ENCODE assay signal across 8 mouse cellular contexts in genomic region chr10:80270734-80271181, GRCm38 (mm10). TPM values are rescaled to one million over a fixed set of nuclear protein-coding genes. Genes with fewer than 3 reads are reported as not detected.
DNase-seq lines count a peak whose midpoint lies in the region; ATAC-seq and TF ChIP-seq lines count a peak whose summit lies in the region.

No protein-coding gene starts in this region.

- H3K4me1 ChIP-seq in heart, postnatal 0 days (ENCODE audit: control insufficient read depth, insufficient read depth): peaks cover 44% of the 10 kb centered on the region
- H3K4me1 ChIP-seq in kidney, adult 2 months (ENCODE audit: control insufficient read depth, insufficient read depth, low read length): peaks cover 21% of the 10 kb centered on the region
- H3K4me1 ChIP-seq in midbrain, embryonic 14.5 days (ENCODE audit: control insufficient read depth, insufficient read depth, low read length): peaks cover 21% of the 10 kb centered on the region

- DNase-seq in heart, postnatal 0 days (ENCODE audit: low spot score): no peak
- DNase-seq in heart, postnatal 36 days: no peak
- DNase-seq in cerebellum, postnatal 36 days: peak; percentile 53 to 54
- DNase-seq in kidney, adult 2 months: peak; percentile 82
- DNase-seq in midbrain, embryonic 14.5 days: no peak
- no peak for DNase-seq in adipocyte (ENCODE audit: low spot score)
- DNase-seq in layer of hippocampus, postnatal 14 days (ENCODE audit: low spot score in 2 of 2): no peak
- no peak for DNase-seq in frontal cortex, postnatal 14 days (ENCODE audit: low spot score in 2 of 2)

- H3K9me3 ChIP-seq in heart, postnatal 0 days (replicated peaks; ENCODE audit: control insufficient read depth, low read length): no peaks in the 10 kb centered on the region
- no peaks in the 10 kb centered on the region for H3K9me3 ChIP-seq in midbrain, embryonic 14.5 days (ENCODE audit: control insufficient read depth, low read length)

- 0 out of 2 replicates have a peak overlapping the region, but pooled peaks have one; percentile 22 for H3K27ac ChIP-seq in heart, postnatal 0 days (ENCODE audit: low read depth)
- peak overlapping the region; percentile 25; the same call in 1 of the 2 replicates for H3K27ac ChIP-seq in kidney, adult 2 months (ENCODE audit: insufficient read depth, low read depth, low read length)
- H3K27ac ChIP-seq in midbrain, embryonic 14.5 days (replicated peaks; ENCODE audit: low read depth, low read length): no peak overlapping the region

- no peak; the same call in 1 of the 2 replicates for ATAC-seq in heart, postnatal 0 days (ENCODE audit: insufficient read depth, low read depth)
- ATAC-seq in midbrain, embryonic 14.5 days (ENCODE audit: low FRiP score, low TSS enrichment): no peak

- H3K27me3 ChIP-seq in heart, postnatal 0 days (ENCODE audit: control insufficient read depth, insufficient read depth, low read length): no peaks in the 10 kb centered on the region
- H3K27me3 ChIP-seq in kidney, adult 2 months (replicated peaks; ENCODE audit: control insufficient read depth, insufficient read depth, low read length): no peaks in the 10 kb centered on the region
- no peaks in the 10 kb centered on the region for H3K27me3 ChIP-seq in midbrain, embryonic 14.5 days (ENCODE audit: control insufficient read depth, insufficient read depth, low read length)

- no peak for TF ChIP-seq EP300 in heart, postnatal 0 days (IDR thresholded peaks at IDR 0.05; ENCODE audit: low read depth)

- TF ChIP-seq CTCF in heart, postnatal 0 days (IDR thresholded peaks at IDR 0.05; ENCODE audit: low read depth): no peak
- TF ChIP-seq CTCF in kidney, adult 2 months (conservative IDR thresholded peaks at IDR 0.05; ENCODE audit: insufficient read depth, insufficient read length, low read depth, low read length): no peak

- TF ChIP-seq POLR2A in kidney, adult 2 months (IDR thresholded peaks at IDR 0.05; ENCODE audit: low read depth, low read length): no peak

- WGBS in heart, postnatal 0 days: 34% methylated on average over 6 of the region's 6 CpGs
- WGBS in kidney, adult 2 months: 33% methylated on average over 6 of the region's 6 CpGs
- WGBS in midbrain, embryonic 14.5 days: 77% methylated on average over 6 of the region's 6 CpGs

- H3K4me3 ChIP-seq in heart, postnatal 0 days (ENCODE audit: low read depth, low read length): no peak overlapping the region
- H3K4me3 ChIP-seq in kidney, adult 2 months (ENCODE audit: insufficient read depth, low read depth, low read length): no peak overlapping the region
- H3K4me3 ChIP-seq in midbrain, embryonic 14.5 days (replicated peaks; ENCODE audit: low read depth, low read length): no peak overlapping the region

- H3K9ac ChIP-seq in heart, postnatal 0 days (replicated peaks; ENCODE audit: low read depth, low read length): no peak overlapping the region; the same call in 1 of the 2 replicates
- H3K9ac ChIP-seq in midbrain, embryonic 14.5 days (replicated peaks; ENCODE audit: low read length): peak overlapping the region; percentile 14; the same call in 1 of the 2 replicates

- no peak overlapping the region; the same call in 1 of the 2 replicates for H3K4me2 ChIP-seq in heart, postnatal 0 days (ENCODE audit: low read depth, low read length)
- no peak overlapping the region for H3K4me2 ChIP-seq in midbrain, embryonic 14.5 days (ENCODE audit: low read length)

- intact Hi-C loops in heart, postnatal 36 days (cut with DNase I): no loop called here

- H3K36me3 ChIP-seq in heart, postnatal 0 days (replicated peaks; ENCODE audit: control insufficient read depth, insufficient read depth, low read length): peaks cover 24% of the 10 kb centered on the region
- H3K36me3 ChIP-seq in kidney, adult 2 months (ENCODE audit: control insufficient read depth, insufficient read depth, low read length): 0 out of 2 replicates have a peak, but pooled peaks cover 1% of the 10 kb centered on the region
- H3K36me3 ChIP-seq in midbrain, embryonic 14.5 days (ENCODE audit: control insufficient read depth, insufficient read depth, low read length): peaks cover 36% of the 10 kb centered on the region

RNA-seq across cellular contexts. Expression of gene Dazap1, which starts 9.5 kb away (rescaled TPM):
- total RNA-seq in heart, postnatal 0 days (2014; rRNA removed; ENCODE audit: low replicate concordance): 88.9 and 96.2 TPM in 2 replicates
- 24.8 and 30.3 TPM in 2 replicates for polyA plus RNA-seq in heart, postnatal 0 days (2015; fragmentation: Nextera tagmentation; extraction: Ambion mirVana)
- total RNA-seq in heart, postnatal 36 days (2021): 10 to 100 TPM; 57.7 to 58.5 TPM
- polyA plus RNA-seq in kidney, adult 2 months (2012; rRNA removed): 45.6 and 49.1 TPM in 2 replicates
- polyA plus RNA-seq in midbrain, embryonic 14.5 days (2014; fragmentation: Nextera tagmentation; extraction: Ambion mirVana): 42.5 and 49.3 TPM in 2 replicates
- total RNA-seq in layer of hippocampus, postnatal 14 days (2021): 10 to 100 TPM; 83.0 to 93.6 TPM

RNA-seq across cellular contexts. Expression of gene Gamt, which starts 9.9 kb away (rescaled TPM):
- total RNA-seq in heart, postnatal 0 days (2014; rRNA removed; ENCODE audit: low replicate concordance): 27.2 and 27.7 TPM in 2 replicates
- 22.8 and 25.7 TPM in 2 replicates for polyA plus RNA-seq in heart, postnatal 0 days (2015; fragmentation: Nextera tagmentation; extraction: Ambion mirVana)
- 10 to 100 TPM in 1 of 2 experiments, 1 to 10 TPM in 1; 8.9 to 12.0 TPM for total RNA-seq in heart, postnatal 36 days (2021)
- polyA plus RNA-seq in kidney, adult 2 months (2012; rRNA removed): 66.7 and 68.4 TPM in 2 replicates
- 15.1 and 16.7 TPM in 2 replicates for polyA plus RNA-seq in midbrain, embryonic 14.5 days (2014; fragmentation: Nextera tagmentation; extraction: Ambion mirVana)
- total RNA-seq in layer of hippocampus, postnatal 14 days (2021): 10 to 100 TPM; 39.9 to 43.7 TPM

RNA-seq across cellular contexts. Expression of gene Rps15, which starts 21.5 kb away (rescaled TPM):
- 1,030 and 1,317 TPM in 2 replicates for total RNA-seq in heart, postnatal 0 days (2014; rRNA removed; ENCODE audit: low replicate concordance)
- polyA plus RNA-seq in heart, postnatal 0 days (2015; fragmentation: Nextera tagmentation; extraction: Ambion mirVana): 499 and 510 TPM in 2 replicates
- 100 to 1,000 TPM; 748 to 777 TPM for total RNA-seq in heart, postnatal 36 days (2021)
- 1,371 and 1,777 TPM in 2 replicates for polyA plus RNA-seq in kidney, adult 2 months (2012; rRNA removed)
- 622 and 707 TPM in 2 replicates for polyA plus RNA-seq in midbrain, embryonic 14.5 days (2014; fragmentation: Nextera tagmentation; extraction: Ambion mirVana)
- 100 to 1,000 TPM; 727 to 762 TPM for total RNA-seq in layer of hippocampus, postnatal 14 days (2021)

RNA-seq across cellular contexts. Expression of gene Ndufs7, which starts 21.8 kb away (rescaled TPM):
- total RNA-seq in heart, postnatal 0 days (2014; rRNA removed; ENCODE audit: low replicate concordance): 838 and 847 TPM in 2 replicates
- polyA plus RNA-seq in heart, postnatal 0 days (2015; fragmentation: Nextera tagmentation; extraction: Ambion mirVana): 1,203 and 1,284 TPM in 2 replicates
- 100 to 1,000 TPM; 962 to 997 TPM for total RNA-seq in heart, postnatal 36 days (2021)
- polyA plus RNA-seq in kidney, adult 2 months (2012; rRNA removed): 1,001 and 1,041 TPM in 2 replicates
- 274 and 323 TPM in 2 replicates for polyA plus RNA-seq in midbrain, embryonic 14.5 days (2014; fragmentation: Nextera tagmentation; extraction: Ambion mirVana)
- 100 to 1,000 TPM; 169 to 175 TPM for total RNA-seq in layer of hippocampus, postnatal 14 days (2021)

RNA-seq across cellular contexts. Expression of gene Apc2, which starts 25.0 kb away (rescaled TPM):
- total RNA-seq in heart, postnatal 0 days (2014; rRNA removed; ENCODE audit: low replicate concordance): 1.4 and 3.4 TPM in 2 replicates
- 0.77 and 0.83 TPM in 2 replicates for polyA plus RNA-seq in heart, postnatal 0 days (2015; fragmentation: Nextera tagmentation; extraction: Ambion mirVana)
- 1 to 10 TPM; 2.1 to 3.7 TPM for total RNA-seq in heart, postnatal 36 days (2021)
- 0.74 and 0.95 TPM in 2 replicates for polyA plus RNA-seq in kidney, adult 2 months (2012; rRNA removed)
- polyA plus RNA-seq in midbrain, embryonic 14.5 days (2014; fragmentation: Nextera tagmentation; extraction: Ambion mirVana): 241 and 259 TPM in 2 replicates
- total RNA-seq in layer of hippocampus, postnatal 14 days (2021): 100 to 1,000 TPM; 131 to 133 TPM

Comparison
In these comparisons a context has a peak if more than half of its experiments do, and no peak if none do; other contexts are left out.
1. DNase-seq: peak in cerebellum, postnatal 36 days (2 of 2) and kidney, adult 2 months (single experiment); none in heart, postnatal 0 days (single experiment), heart, postnatal 36 days (0 of 2), midbrain, embryonic 14.5 days (single experiment), adipocyte (single experiment), layer of hippocampus, postnatal 14 days (0 of 2) and frontal cortex, postnatal 14 days (0 of 2).